Mouse (Mus musculus) testis, adult 2 months (tissue): Measurements from ENCODE around the gene D11Wsu47e. TPM values are rescaled to one million over a fixed set of nuclear protein-coding genes. Genes with fewer than 3 reads are reported as not detected.

Experiments used
- H3K27ac ChIP-seq: fragments of 200-500 bp; 2 replicates; pipeline ENCODE4 v1.5.1; 2012; ENCODE audit warnings: low read depth, low read length; ENCODE audit not compliant: control insufficient read depth, insufficient read depth
- H3K27me3 ChIP-seq: fragments of 200-500 bp; 2 replicates; pipeline ENCODE4 v1.6.1; 2012; ENCODE audit warnings: mild to moderate bottlenecking, low read length, moderate library complexity; ENCODE audit not compliant: control insufficient read depth, insufficient read depth
- H3K36me3 ChIP-seq: fragments of 200-500 bp; 2 replicates; pipeline ENCODE4 v1.6.1; 2012; ENCODE audit warnings: mild to moderate bottlenecking, low read length; ENCODE audit not compliant: control insufficient read depth, insufficient read depth
- H3K4me1 ChIP-seq: fragments of 200-500 bp; 2 replicates; pipeline ENCODE4 v1.6.1; 2012; ENCODE audit warnings: low read length; ENCODE audit not compliant: control insufficient read depth, insufficient read depth
- H3K4me3 ChIP-seq: fragments of 200-500 bp; 2 replicates; pipeline ENCODE4 v1.5.1; 2012; ENCODE audit warnings: low read depth, mild to moderate bottlenecking, low read length, moderate library complexity, mixed read lengths; ENCODE audit not compliant: control insufficient read depth
- CTCF ChIP-seq: fragments of 200-500 bp; IDR thresholded peaks from 2 replicates; pipeline ENCODE4 v1.5.1; 2012; ENCODE audit warnings: low read depth, mild to moderate bottlenecking, inconsistent platforms, low read length, moderate library complexity; ENCODE audit not compliant: control insufficient read depth, insufficient read depth, insufficient replicate concordance
- POLR2A ChIP-seq: fragments of 200-500 bp; IDR thresholded peaks from 2 replicates; pipeline ENCODE4 v1.6.1; 2012; ENCODE audit warnings: low read depth, mild to moderate bottlenecking, inconsistent platforms, low read length, moderate library complexity; ENCODE audit not compliant: control insufficient read depth
- polyA plus RNA-seq: library from polyadenylated mRNA; depleted of rRNA; stranded (reverse); fragments of >200 nt; gene quantifications from 2 replicates; pipeline ENCODE4 v1.2.3, GENCODE M21; 2012

D11Wsu47e gene
- polyA plus RNA-seq, 1 experiment, result 236 TPM

DNA sequence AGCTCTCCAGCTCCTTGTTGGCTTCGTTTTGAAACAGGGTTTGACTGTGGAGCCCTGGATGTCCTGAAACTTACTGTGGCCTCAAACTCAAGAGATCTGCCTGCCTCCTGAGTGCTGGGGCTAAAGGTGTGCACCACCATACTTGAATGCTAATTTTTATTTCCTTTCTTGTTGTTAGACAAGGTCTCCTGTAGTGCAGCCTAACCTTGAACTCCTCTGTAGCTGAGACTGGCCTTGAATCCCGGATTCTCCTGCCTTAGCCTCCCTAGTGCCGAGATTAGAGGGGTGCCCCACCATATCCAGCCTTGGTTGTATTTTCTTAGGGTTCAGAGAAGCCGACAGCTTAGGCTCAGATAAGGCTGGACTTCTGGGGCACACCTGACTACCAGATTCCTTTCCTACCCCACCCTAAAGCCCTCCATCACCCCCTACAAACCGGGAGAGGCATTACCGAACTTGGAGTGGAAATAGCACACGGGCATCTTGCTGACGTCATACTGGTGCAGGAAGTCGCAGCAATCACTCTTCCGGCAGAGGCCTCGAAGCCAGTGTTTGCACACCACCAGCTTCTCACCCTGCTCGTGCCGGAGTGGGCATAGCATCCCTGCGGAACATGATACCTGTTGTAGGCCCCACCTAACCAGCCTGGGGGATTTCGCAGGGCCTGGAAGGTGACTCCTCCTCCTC lies 21.9 kb downstream of the D11Wsu47e start:
- TF ChIP-seq POLR2A, result no peak
- no peak for TF ChIP-seq CTCF
- Histone ChIP-seq H3K27me3 (no peaks in the 10 kb centered on the region), H3K36me3 (no peaks in the 10 kb centered on the region), H3K27ac (no peak overlapping the region), H3K4me1 (peaks cover 20% of the 10 kb centered on the region), H3K4me3 (no peak overlapping the region)

DNA sequence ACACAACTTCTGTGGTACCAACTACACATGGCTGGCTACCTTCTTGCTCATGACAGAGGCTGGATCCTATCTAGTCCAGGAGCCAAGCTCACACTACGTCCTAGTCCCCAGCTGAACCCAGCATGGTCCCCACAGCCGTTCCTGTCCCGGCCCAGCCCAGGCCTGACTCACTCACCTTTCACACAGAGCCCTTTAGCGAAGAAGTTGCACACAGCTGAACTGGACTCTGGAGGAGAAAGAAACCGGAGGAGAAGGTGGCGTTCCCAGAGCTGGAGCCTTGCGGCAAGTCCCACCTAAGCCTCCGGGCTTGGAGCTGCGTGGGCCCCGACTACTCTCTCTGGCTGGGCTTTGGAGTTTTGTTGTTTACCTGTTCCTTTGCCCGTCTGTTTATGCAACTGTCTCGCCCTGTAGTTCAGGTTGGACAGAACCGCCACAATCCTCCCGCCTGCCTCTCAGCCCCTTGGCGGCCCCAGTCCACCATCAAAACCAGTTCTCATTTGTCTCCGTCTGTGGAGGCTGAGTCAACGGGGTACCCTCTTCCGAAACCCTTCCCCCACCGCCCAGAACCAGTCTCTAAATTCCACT lies 24.5 kb downstream of the D11Wsu47e start:
- Histone ChIP-seq H3K4me3 (peak overlapping the region; percentile 75), H3K27me3 (no peaks in the 10 kb centered on the region), H3K4me1 (peaks cover 20% of the 10 kb centered on the region), H3K27ac (no peak overlapping the region), H3K36me3 (no peaks in the 10 kb centered on the region)
- TF ChIP-seq CTCF (no peak), POLR2A (no peak)

DNA sequence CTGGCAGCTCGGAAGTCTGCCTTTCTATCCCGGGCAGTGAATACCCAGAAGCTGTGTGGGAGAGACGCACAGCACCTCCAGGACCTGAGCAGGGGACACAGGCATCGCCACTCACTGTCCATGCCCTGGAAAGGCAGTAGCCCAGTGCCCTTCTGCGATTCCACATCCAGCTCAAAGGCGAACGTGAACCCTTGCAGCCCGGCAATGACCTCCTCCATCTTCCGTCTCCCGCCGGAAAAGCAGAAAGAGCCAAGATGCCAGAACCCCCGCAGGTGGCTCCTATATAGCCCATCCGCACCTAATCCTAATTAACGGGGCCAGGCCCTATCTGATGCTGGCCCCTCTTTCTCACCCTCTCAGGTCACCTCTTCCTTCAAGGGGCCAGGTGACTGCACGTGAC lies 25.1 kb downstream of the D11Wsu47e start:
- Histone ChIP-seq H3K27me3 (no peaks in the 10 kb centered on the region), H3K4me1 (peaks cover 18% of the 10 kb centered on the region), H3K36me3 (no peaks in the 10 kb centered on the region), H3K4me3 (peak overlapping the region; percentile 75), H3K27ac (no peak overlapping the region)
- TF ChIP-seq CTCF (no peak), POLR2A (no peak)

DNA sequence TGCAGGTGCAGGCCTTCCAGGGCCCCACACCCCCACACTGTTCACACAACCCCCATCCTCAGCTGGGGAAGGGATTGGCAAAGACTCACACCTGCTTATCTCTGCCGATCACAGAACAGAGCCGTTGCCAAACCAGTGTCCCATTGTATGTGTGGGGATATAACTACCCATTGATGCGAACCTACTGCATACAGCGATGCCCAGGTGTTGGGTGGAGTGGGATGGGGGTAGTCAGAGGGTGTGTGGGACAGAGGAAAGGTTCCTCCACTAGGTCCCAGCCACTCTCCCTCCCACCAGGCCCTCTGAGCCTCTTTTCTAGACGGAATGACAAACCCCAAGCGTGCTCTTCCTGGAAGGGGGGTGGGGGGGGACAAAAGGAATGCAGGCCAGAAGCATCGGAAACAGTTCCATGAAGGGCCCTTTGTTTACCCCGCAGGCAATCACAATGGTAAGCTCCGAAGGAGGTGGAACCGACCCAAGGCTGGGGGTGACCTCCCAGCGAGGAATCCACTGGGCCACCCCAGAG lies 25.6 kb downstream of the D11Wsu47e start, which contains the start of gene Cpsf4l:
Gene Cpsf4l (minus strand): TSS at position 287 of the 526 bp plus-strand sequence.
- Histone ChIP-seq H3K36me3 (no peaks in the 10 kb centered on the region), H3K4me1 (peaks cover 18% of the 10 kb centered on the region), H3K27me3 (no peaks in the 10 kb centered on the region), H3K4me3 (peak within 1 kb of the TSS; percentile 75), H3K27ac (peak within 1 kb of the TSS; percentile 74)
- TF ChIP-seq CTCF, result no peak
- TF ChIP-seq POLR2A, result no peak

DNA sequence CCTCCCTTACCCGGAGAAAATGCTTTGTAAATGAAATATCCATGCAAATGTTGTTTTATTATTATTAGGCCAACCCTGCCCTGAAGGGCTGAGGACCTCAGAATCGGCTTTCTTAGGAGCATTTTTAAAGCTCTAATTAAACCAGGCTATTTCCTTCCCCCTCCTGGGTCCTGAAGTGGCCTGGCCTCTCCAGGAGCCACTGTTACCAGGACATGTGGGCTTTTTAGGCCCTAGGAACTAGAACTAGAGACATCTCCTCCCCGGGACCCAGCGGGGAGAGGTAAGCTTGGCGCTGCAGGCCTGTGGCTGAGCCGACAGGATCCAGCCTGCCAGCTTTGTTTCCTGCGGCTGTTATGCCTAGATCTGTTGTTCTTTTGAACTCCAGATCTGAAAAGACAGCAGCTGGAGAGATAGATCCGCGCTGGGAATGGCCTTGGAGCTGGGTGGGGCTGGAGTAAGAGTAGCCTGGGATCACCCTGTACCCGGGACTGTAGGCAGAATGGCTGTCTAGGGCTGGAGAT lies 26.1 kb downstream of the D11Wsu47e start:
- Histone ChIP-seq H3K27ac (peak overlapping the region; percentile 74), H3K4me3 (peak overlapping the region; percentile 57), H3K27me3 (no peaks in the 10 kb centered on the region), H3K4me1 (peaks cover 18% of the 10 kb centered on the region), H3K36me3 (no peaks in the 10 kb centered on the region)
- TF ChIP-seq POLR2A (peak; percentile 13; the same call in 1 of the 2 replicates), CTCF (no peak)

DNA sequence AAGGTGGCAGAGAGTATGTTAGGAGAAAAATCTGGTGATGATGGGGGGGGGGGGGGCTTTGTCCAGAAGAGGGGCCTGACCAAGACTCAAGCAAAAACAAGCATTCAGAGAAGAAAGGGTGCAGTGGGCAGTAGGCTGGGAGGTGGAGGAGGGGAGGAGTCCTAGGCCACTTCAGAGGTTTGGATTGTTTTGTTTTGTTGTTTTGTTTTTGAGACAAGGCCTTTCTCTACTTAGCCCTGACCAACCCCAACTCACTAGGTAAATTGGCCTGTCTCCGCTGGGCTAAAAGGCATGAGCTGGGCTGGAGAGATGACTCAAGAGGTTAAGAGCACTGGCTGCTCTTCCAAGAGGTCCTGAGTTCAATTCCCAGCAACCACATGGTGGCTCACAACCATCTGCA lies 26.8 kb downstream of the D11Wsu47e start:
- no peak overlapping the region for H3K27ac ChIP-seq
- H3K4me1 ChIP-seq, result peaks cover 18% of the 10 kb centered on the region
- H3K36me3 ChIP-seq, result no peaks in the 10 kb centered on the region
- no peaks in the 10 kb centered on the region for H3K27me3 ChIP-seq
- peak overlapping the region; percentile 57; the same call in 1 of the 2 replicates for H3K4me3 ChIP-seq
- TF ChIP-seq POLR2A (no peak), CTCF (no peak)

DNA sequence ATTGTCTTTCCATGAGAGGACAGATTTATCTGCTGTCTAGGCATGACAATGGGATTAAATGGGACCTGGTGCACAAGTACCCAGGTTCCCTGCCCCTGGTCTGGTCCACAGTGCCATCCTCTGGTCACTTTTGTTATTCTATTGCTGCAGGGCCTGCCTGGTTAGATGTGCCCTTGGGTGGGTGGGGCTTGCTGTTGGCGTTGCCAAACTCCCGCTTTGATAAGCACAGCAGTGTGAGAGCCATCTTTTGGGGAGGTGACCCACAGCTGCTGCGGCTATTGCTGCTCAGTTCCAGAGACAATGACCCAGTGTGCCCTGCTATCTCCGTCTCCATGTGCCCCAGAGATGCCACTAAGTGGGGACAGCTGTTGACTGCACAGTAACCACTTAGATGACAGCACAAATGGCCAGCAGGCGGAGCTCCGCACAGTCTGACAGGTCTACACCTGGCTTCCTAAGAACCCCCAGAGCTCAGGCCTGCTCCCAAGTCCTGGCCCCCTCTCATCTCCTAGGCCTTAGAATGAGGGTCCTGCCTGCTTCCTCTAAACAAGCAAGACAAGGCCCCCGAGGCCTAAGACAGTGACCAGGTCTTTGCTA lies 31.0 kb downstream of the D11Wsu47e start:
- Histone ChIP-seq H3K27ac (no peak overlapping the region), H3K4me1 (peaks cover 14% of the 10 kb centered on the region), H3K27me3 (no peaks in the 10 kb centered on the region), H3K4me3 (no peak overlapping the region), H3K36me3 (no peaks in the 10 kb centered on the region)
- TF ChIP-seq POLR2A (no peak), CTCF (peak; percentile 10; the same call in 1 of the 2 replicates)
